Mouse (Mus musculus) kidney, adult 2 months (tissue): Measurements from ENCODE around the gene Gamt. TPM values are rescaled to one million over a fixed set of nuclear protein-coding genes. Genes with fewer than 3 reads are reported as not detected.

Experiments
- DNase-seq: peaks from one replicate; pipeline ENCODE4 v3.0.0; 2021
- H3K27ac ChIP-seq: fragments of 200-500 bp; 2 replicates; pipeline ENCODE4 v1.5.1; 2012; ENCODE audit warnings: low read depth, low read length, control low read depth, inconsistent platforms; ENCODE audit not compliant: insufficient read depth
- H3K27me3 ChIP-seq: fragments of 200-500 bp; replicated peaks from 2 replicates; pipeline ENCODE4 v1.6.1; 2012; ENCODE audit warnings: mild to moderate bottlenecking, moderate library complexity, low read length, inconsistent platforms; ENCODE audit not compliant: control insufficient read depth, insufficient read depth
- H3K36me3 ChIP-seq: fragments of 200-500 bp; 2 replicates; pipeline ENCODE4 v1.6.1; 2012; ENCODE audit warnings: mild to moderate bottlenecking, moderate library complexity, low read length, inconsistent platforms; ENCODE audit not compliant: control insufficient read depth, insufficient read depth
- H3K4me1 ChIP-seq: fragments of 200-500 bp; 2 replicates; pipeline ENCODE4 v1.6.1; 2011; ENCODE audit warnings: low read length; ENCODE audit not compliant: control insufficient read depth, insufficient read depth
- H3K4me3 ChIP-seq: fragments of 200-500 bp; 2 replicates; pipeline ENCODE4 v1.5.1; 2011; ENCODE audit warnings: mild to moderate bottlenecking, low read depth, low read length, control low read depth; ENCODE audit not compliant: insufficient read depth
- CTCF ChIP-seq: fragments of 200-500 bp; conservative IDR thresholded peaks from 2 replicates; pipeline ENCODE4 v1.5.1; 2011; ENCODE audit warnings: low read depth, mild to moderate bottlenecking, control low read depth, low read length, moderate library complexity, mixed read lengths; ENCODE audit not compliant: insufficient read depth, insufficient read length
- POLR2A ChIP-seq: fragments of 200-500 bp; IDR thresholded peaks from one replicate; pipeline ENCODE4 v1.6.1; 2011; ENCODE audit warnings: low read depth, low read length, control low read depth
- WGBS: fragments of 180-500 bp; shearing (Covaris S2); methylation state at CpG from one replicate; pipeline ENCODE4 v1.1.7; 2018; 5-methylcytosine and 5-hydroxymethylcytosine counted together
- polyA plus RNA-seq: library from polyadenylated mRNA; depleted of rRNA; stranded (reverse); fragments of >200 nt; gene quantifications from 2 replicates; pipeline ENCODE4 v1.2.3, GENCODE M21; 2012

Gene Gamt
- polyA plus RNA-seq, 1 experiment = 66.7 TPM

DNA sequence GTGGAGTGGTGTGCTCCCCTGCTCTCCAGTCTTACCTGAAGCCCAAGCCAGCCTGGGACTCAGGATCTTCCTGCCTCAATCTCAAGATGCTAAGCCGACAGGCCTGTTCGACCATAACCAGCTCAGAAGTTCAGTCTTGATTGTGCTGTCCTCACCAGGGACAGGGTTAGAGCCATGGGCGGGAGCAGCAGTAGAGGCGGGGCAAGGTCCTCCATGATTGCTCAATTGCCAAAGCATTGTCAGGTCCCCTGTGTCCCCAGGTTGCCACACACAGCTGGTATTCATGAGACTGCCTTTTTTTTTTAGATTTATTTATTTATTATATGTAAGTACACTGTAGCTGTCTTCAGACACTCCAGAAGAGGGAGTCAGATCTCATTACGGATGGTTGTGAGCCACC lies 15.4 kb upstream of the Gamt start:
- Histone ChIP-seq H3K36me3 (peaks cover 3% of the 10 kb centered on the region; the same call in 1 of the 2 replicates), H3K27ac (no peak overlapping the region), H3K4me3 (no peak overlapping the region), H3K27me3 (no peaks in the 10 kb centered on the region), H3K4me1 (peaks cover 8% of the 10 kb centered on the region)
- no peak for DNase-seq
- WGBS = 61% methylated on average over 5 of the region's 5 CpGs
- no peak for TF ChIP-seq CTCF
- TF ChIP-seq POLR2A = no peak

- 76% methylated on average over 3 of the region's 3 CpGs for WGBS
- 0 out of 2 replicates have a peak, but pooled peaks cover 1% of the 10 kb centered on the region for H3K36me3 ChIP-seq
These were observed 13.0 kb upstream of the Gamt start for GRCm38 (mm10) chr10:80273847-80274246.

DNA sequence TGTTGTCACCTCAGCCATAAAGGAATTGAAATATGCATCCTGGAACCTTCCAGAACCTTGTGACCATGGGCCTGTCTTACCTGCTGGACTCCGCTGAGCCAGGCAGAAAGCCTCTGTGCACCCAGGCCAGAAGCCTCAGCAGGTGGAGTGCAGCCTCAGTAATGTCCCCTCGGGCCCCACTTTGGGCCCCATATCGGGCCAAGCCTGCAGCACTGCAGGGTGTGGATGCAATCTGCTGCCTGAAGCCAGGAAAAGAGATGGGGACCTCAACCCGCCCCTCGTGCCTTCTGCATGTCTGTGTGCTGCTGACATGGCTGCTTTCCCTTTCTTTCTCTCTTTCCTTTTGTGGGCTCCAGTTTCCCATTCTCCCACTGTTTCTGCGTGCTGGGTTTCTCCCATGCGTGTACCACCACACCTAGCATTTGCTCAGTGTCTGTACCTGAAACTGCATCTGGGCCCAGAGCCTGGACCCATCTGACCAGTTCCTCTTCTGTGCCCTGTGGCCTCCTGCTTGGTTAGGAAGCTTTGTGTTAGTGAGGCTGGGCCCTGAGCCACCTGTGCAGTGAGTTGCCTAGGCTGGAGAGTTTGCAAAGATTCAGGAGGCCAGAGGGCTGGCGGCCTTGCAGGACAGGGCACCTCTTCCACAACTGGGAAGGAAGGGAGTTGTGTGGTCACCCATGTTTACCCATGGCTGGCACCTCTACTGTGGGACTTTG lies 11.2 kb upstream of the Gamt start:
- no peak for TF ChIP-seq CTCF
- TF ChIP-seq POLR2A = no peak
- peaks cover 21% of the 10 kb centered on the region for H3K4me1 ChIP-seq
- H3K36me3 ChIP-seq = 0 out of 2 replicates have a peak, but pooled peaks cover 1% of the 10 kb centered on the region
- no peak overlapping the region for H3K27ac ChIP-seq
- H3K27me3 ChIP-seq = no peaks in the 10 kb centered on the region
- H3K4me3 ChIP-seq = no peak overlapping the region
- no peak for DNase-seq
- 76% methylated on average over 8 of the region's 8 CpGs for WGBS

More at GRCm38 (mm10) chr10:80273847-80274246, 13.0 kb upstream of the Gamt start:
- H3K4me1 ChIP-seq = peaks cover 15% of the 10 kb centered on the region
- no peak for TF ChIP-seq CTCF
- no peak for TF ChIP-seq POLR2A
- DNase-seq = no peak
- no peaks in the 10 kb centered on the region for H3K27me3 ChIP-seq
- no peak overlapping the region for H3K4me3 ChIP-seq
- H3K27ac ChIP-seq = no peak overlapping the region

DNA sequence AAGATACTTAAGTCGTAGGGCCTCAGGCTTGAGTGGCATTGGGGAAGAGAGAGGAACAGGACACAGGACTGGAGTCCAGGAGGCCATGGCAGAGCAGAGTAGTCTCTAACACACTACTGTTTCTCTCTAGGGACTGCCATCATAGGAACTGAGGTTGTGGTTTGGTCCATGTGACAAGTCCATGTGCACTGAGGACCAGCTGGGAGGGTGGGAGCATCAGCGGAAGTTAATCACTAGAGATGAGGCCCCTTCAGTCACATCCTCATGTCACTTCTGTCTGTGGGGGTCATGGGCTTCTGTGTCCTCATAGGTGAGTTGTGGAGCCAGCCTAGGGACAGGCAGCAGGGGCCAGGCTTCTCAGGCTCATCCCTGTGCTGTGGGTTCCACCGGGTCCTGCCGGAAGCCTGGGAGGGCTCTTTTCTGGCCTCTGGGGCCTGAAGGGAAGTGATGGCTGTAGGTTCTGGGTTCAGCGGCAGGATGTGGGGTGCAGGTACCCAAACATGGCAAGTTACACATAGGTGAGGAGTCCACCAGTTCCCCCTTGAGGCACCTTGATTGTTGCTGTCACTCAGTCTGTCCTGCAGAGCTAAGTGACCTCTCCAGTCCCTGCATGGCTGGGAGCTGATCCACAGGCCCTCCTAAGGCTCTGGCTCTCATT lies 10.5 kb upstream of the Gamt start:
- WGBS = 54% methylated on average over 5 of the region's 5 CpGs
- TF ChIP-seq POLR2A (no peak), CTCF (no peak)
- Histone ChIP-seq H3K4me1 (peaks cover 21% of the 10 kb centered on the region), H3K27ac (peak overlapping the region; percentile 11; the same call in 1 of the 2 replicates), H3K36me3 (0 out of 2 replicates have a peak, but pooled peaks cover 1% of the 10 kb centered on the region), H3K4me3 (no peak overlapping the region), H3K27me3 (no peaks in the 10 kb centered on the region)
- no peak for DNase-seq

DNA sequence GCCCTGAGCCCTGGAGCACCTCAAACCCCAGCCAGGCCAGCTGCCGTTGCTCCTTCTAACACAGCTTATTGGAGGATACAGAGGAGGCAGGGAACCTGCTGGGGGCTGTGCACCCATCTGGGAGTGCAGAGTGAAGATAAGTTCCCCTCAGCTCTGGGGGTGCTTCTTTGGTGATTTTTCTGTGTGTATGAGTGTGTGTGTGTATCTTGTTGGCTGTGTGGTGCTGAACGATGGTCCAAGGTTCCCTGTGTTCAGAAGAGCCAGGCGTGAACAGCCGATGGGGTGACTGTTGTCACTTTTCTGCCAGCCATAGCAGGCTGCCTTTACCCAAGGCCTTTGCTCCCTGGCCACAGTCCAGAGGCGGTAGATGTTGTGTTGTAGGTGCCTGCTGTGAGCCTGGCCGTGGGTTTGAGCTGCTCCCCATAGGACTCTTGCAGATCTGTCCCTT lies 9.9 kb upstream of the Gamt start:
- peak; percentile 82 for DNase-seq
- TF ChIP-seq CTCF (no peak), POLR2A (no peak)
- 33% methylated on average over 6 of the region's 6 CpGs for WGBS
- peaks cover 21% of the 10 kb centered on the region for H3K4me1 ChIP-seq
- H3K36me3 ChIP-seq = 0 out of 2 replicates have a peak, but pooled peaks cover 1% of the 10 kb centered on the region
- no peak overlapping the region for H3K4me3 ChIP-seq
- H3K27ac ChIP-seq = peak overlapping the region; percentile 25; the same call in 1 of the 2 replicates
- H3K27me3 ChIP-seq = no peaks in the 10 kb centered on the region

GRCm38 (mm10) chr10:80270099-80270498 lies 9.3 kb upstream of the Gamt start:
- Histone ChIP-seq H3K4me3 (no peak overlapping the region), H3K36me3 (0 out of 2 replicates have a peak, but pooled peaks cover 1% of the 10 kb centered on the region), H3K4me1 (peaks cover 21% of the 10 kb centered on the region), H3K27ac (no peak overlapping the region), H3K27me3 (no peaks in the 10 kb centered on the region)
- DNase-seq = no peak
- 81% methylated on average over 2 of the region's 2 CpGs for WGBS
- TF ChIP-seq CTCF (no peak), POLR2A (no peak)

GRCm38 (mm10) chr10:80265149-80265486 lies 4.3 kb upstream of the Gamt start:
- no peaks in the 10 kb centered on the region for H3K36me3 ChIP-seq
- DNase-seq = no peak
- peak overlapping the region; percentile 84 for H3K27ac ChIP-seq
- H3K4me3 ChIP-seq = peak overlapping the region; percentile 70
- H3K4me1 ChIP-seq = peaks cover 14% of the 10 kb centered on the region; the same call in 1 of the 2 replicates
- no peaks in the 10 kb centered on the region for H3K27me3 ChIP-seq
- WGBS = under 1% methylated on average over 18 of the region's 18 CpGs
- TF ChIP-seq CTCF (no peak), POLR2A (no peak)
